Mouse (Mus musculus) gastrocnemius, postnatal 4 days (tissue): ENCODE results near the gene Nr4a2. TPM values are rescaled to one million over a fixed set of nuclear protein-coding genes. Genes with fewer than 3 reads are reported as not detected.

ENCODE experiments used
- DNase-seq, 2 experiments: peaks; one replicate each; pipeline ENCODE4 v3.0.0; 2021 to 2022; ENCODE audit warnings: low spot score in 2 of 2, mixed read lengths in 2 of 2
- long read RNA-seq, 2 experiments: library from polyadenylated mRNA; stranded (forward); transcript quantifications; one replicate each; pipeline ENCODE4 v2.0.0; 2021
- total RNA-seq, 2 experiments: library from RNA; stranded (reverse); gene quantifications; 2 replicates each; pipeline ENCODE4 v1.2.3; 2021

Nr4a2 gene
- 1 to 10 TPM; 4.7 to 5.1 TPM for total RNA-seq
- long read RNA-seq, experiment 1, partial matches to known transcripts, result 0 of 10 reads
- long read RNA-seq, experiment 1, other reads (novel, unspliced or antisense), result 8 of 10 reads
- long read RNA-seq, experiment 2, partial matches to known transcripts, result 1 of 8 reads
- long read RNA-seq, experiment 2, other reads (novel, unspliced or antisense), result 5 of 8 reads

DNA sequence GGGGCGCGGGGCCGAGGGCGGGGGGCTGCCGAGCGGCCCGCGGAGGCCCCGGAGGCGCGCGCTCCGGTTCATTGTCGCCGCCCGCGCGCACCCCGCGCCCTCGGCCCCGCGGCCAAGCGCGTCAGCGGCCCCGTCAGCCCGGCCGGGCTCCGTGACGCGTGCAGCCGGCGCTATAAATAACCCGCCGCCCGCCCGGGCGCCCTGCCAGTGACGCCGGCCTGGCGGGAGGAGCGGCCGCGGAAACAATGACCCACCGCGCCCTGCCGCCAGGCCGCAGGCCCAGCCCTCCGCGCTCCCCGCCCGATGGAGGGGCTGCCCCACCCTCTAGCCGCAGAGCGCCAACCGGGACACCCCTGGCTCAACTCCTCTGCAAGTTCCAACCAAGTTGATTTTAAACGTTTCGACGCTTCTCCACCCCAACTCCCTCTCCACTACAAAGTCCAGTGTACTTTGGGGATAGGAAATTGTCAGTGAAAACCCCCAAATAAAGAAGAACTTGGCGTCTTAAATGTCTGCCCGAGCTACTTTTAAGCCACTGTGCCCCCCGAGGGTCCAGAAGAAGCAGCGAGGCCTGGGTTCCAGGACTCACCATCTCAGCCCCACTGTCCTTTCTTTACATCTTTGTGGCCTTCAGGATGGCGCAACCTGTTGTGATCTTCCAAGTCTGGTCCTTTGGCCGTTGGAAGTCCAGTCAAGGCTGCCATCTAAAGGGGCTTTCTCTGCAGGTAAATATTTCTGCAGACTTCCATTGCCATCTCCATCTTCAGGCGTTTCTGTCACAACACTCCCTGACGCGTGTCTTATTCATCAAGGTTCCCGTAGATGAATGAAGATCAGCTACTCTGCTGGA, at the start of gene Nr4a2:
TSS of gene Nr4a2 (minus strand) at position 13 of the 850 bp plus-strand sequence.
- DNase-seq, result peak; percentile 87 to 90

- no peak for DNase-seq
These were observed 41.6 kb upstream of the Nr4a2 start for GRCm38 (mm10) chr2:57165416-57165815.

- no peak for DNase-seq
These were observed 33.0 kb upstream of the Nr4a2 start for GRCm38 (mm10) chr2:57156814-57157213.

GRCm38 (mm10) chr2:57149796-57150195, 26.0 kb upstream of the Nr4a2 start:
- DNase-seq, result no peak

DNA sequence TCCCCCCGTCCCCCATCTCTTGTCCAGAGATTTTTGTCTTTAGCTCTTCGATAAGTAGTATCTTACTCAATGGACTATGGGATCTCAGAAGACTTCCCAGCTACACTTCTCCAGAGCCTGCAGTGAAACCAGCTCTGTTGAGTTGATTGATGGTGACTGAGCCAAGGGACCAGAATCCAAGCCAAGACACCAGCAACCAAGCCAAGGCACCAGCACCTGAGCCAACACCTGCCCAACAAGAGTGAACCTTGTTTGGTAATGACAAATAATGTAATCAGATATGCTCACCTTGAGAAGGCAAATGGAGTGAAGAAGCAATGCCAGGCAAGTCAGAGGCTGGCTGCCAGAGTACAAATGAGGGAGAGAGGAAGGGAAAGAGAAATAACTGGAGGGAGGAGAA, 24.4 kb upstream of the Nr4a2 start:
- no peak for DNase-seq

DNA sequence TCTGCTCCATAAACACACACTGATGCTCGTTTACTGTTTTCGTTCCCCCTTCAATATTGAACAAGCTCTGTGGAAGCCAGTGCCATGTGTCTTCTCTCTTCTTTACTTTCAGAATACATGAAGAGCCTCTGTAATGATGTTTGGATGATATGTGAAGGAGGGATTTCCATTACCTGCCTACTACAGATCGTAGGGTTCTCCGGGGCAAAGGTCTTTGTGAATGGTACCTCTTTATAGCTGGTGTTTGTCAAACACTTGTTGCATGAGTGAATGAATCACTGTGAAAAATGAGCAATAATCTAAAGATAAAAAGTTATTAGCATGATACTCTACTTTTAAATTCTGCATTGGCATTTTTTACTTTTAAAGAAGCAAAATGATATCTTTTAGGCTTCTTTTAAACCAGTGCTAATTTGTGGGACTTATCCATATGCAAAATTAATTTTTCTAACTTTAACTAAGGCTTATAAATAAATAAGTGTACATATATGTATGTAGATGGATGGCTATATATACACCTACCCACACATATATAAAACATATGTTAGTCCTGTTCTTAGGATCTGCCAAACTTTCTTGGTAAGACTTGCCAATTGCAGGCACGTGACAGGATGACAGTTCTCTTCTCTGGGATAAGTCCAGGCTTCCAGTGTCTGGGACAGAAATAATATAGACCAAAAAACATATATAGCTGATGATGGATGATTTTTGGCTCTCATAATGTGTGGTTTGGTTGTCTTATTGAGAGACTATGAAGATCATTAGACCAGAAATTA, 22.0 kb upstream of the Nr4a2 start:
- DNase-seq, result no peak

DNA sequence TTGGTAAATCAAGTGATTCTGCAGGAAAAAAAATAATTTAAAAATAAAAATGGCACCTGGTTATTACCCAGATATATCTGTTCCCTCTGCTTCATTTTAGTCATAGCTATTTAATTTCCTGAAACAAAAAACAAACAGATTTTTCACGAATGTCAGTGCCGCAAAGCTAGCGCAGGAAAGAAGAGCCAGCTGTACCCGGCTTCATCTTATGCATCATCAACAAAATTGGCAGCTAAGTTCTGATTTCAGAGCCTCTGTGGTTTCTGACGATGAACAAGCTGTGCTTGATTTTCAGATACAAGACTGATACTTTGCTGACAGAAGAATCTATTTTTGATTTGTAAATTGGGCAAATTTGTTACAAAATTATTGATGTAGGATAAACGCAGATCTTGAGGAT, 14.8 kb upstream of the Nr4a2 start:
- DNase-seq, result no peak

DNA sequence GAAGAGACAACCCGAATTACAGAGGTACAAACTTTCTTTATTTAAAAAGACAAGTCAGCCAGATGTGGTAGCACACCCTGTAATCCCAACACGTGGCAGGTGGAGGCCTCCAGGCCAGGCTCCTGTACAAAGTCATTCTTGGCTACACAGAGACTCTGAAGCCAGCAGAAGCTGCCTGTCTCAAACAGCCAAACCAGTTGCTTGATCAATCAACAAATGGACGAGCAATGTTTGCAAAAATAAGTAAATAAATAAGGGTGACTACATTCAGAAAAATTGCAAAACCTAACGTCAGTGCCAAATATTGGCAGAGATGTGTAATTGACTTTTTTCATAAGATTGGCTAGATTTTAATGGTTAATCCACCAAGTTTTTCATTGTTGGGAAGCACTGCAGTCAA, 3.7 kb upstream of the Nr4a2 start:
- DNase-seq, result no peak

- no peak for DNase-seq
These were observed 2.1 kb upstream of the Nr4a2 start for GRCm38 (mm10) chr2:57125891-57126290.

DNA sequence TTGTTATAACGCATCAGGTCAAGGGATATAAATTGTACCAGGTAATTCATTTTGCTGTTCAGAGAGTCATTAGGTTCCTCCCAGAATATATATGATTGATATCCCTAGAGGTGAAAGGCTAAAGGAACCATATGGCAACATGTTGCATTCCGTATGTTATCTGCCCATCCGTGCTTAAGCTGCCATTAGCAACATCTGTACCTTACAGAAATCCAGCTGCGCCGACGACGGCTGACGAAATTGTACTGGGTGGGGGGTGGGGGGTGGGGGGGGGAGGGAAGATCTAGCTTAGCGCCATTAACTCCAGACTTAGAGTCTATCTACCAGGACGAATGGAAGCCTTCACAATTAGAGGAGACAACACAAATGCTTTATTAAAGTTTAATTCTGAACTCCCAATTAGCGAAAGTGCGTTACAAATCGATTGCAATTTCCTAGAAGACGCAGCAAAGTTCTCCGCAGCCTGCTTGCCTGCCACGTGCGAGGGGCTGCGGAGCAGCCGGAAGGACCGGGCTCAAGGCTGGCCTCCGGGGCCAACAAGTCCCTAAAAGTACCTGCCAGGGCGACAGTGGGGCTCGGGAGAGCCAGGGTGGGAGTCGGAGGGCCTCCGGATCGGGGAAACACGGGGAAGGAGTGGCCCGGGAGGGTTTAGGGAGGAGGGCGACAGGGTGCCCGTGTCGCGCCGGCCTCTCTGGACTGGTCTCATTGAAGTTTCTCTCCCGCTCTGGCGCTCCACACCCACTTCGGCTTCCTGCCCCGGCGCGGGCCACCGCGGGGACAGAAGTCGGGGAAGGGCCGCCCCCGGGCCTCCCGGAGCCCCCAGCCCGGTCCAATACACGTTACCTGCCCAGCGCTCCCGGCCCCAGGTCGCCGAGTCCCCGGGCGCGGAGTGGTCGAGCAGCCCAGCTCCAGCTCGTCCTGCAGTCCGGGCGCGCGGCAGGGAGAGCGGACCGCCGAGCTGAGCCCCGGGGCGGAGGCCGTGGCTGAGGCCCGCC, 520 bp downstream of the Nr4a2 start:
- DNase-seq, result peak; percentile 53 to 64

DNA sequence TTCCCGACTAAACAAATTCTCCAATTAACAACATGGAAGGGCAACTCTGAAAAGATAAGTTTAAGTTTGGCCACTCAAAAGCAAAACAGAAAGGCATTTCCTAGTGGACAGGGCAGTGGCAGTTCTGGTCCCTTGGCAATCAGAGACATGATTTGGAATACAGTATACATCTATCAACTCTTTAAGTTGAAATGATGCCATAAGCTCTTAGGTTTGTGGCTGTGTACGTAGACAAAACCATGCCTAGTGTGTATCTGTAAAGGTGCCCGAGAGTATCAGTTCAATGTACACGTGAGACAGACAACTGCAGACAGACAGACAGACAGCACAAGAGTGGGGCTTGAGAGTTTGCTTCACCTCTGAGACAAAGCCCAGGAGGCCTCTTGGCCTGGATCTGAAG, 2.7 kb downstream of the Nr4a2 start:
- no peak for DNase-seq

- DNase-seq, result peak; percentile 42 to 62
These were observed 6.4 kb downstream of the Nr4a2 start for GRCm38 (mm10) chr2:57117201-57117951.

DNA sequence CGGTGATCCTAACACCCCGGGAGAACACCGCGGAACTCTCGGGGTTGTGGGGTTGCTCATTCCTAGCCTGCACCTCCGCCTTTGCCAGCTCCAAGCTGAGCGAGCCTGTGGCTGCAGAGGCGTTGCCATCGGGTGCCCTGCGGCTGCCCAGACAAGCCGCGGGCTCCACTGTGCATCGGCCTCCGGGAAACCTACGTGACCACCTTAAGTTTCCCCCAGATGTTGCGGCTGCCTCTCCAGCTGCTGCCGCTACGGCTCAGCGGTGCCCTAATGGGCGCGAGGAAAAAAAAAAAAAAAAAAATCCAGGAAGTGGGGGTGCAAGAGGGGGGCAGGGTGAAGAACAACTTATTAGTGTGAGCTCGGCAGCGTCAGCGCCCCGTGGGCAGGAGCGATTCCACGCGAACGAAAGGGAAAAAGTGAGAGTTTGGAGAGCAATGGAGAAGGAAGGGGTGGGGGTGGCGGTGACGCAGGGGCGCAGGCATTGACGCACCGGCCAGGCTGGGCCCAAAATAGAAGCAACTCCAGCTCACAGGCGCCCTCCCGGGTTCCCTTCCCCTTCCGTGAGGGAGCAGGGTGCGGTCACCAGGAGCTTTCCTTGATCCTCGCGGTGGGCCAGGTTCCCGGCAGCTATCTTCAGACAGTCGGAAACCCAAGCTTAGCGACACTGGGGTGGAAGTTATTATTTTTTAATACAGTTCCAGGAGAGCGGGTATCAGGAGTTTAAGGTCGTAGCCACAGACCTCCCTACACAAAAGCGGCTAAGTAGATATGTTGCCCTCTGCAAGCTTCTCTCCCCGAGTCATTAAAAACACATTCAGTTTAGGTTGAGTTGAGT, 7.2 kb downstream of the Nr4a2 start:
- DNase-seq, result peak; percentile 62 to 76

GRCm38 (mm10) chr2:57115864-57116365, 7.9 kb downstream of the Nr4a2 start:
- DNase-seq, result peak in 1 of 2 experiments; percentile 38

- no peak for DNase-seq
These were observed 8.5 kb downstream of the Nr4a2 start for GRCm38 (mm10) chr2:57115181-57115863.

DNA sequence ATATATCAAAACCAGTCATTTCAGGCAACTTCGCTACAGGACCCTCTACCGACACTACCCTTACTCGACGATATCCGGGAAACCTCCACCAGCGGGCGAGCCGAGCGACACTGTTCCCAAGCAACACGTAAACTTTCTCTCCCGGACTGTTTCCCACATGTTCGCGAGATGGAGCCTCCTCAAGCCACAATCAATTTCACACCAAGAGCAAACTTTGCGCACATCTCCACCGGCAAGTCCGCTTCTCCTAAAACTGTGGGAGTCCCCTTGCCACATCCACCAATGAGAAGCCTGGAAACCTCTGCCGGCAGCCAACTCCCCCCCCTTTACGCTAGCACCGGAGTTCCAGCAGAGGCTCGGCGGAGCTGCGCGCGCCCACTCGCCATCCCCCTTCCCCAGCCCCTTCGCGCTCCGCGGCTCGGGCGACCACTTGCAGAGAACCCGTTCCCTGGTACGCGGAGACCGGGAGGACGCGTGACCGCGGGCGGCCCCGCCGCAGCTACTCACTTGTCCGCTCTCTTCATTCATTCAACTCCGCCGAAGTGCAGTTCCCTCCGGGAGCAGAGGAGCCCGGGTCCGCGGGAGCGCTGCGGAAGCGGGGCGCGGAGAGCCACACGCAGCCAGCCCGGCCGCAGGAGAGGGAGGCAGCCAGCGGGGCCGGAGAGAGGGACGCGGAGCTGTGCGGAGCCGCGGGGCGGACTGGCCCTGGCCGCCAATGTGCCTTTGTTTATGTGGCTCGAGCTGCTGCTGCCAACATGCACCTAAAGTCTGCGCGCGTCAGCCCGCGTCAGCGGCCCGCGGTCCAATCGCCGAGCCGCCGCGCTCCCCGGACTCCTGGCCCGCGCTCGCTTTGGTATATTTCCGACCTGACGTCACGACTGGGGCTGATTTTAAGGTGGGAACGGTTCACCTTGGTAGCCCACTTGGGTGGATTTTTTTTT, 9.3 kb downstream of the Nr4a2 start:
- DNase-seq, result peak; percentile 42 to 54

GRCm38 (mm10) chr2:57113431-57113830, 10.4 kb downstream of the Nr4a2 start:
- no peak for DNase-seq
